Mouse (Mus musculus) adrenal gland, adult (tissue): ENCODE measurements around the gene Pakap.
A peak's percentile ranks its signal among the peaks of the same experiment; 100 is the strongest.

Experiments used
- DNase-seq, 2 experiments: peaks; one replicate each; pipeline ENCODE4 v3.0.0; 2022 to 2023; ENCODE audit warnings: low spot score in 1 of 2; ENCODE audit not compliant: inconsistent age in 2 of 2

Pakap gene

GRCm38 (mm10) chr4:57789118-57789517, 221.1 kb downstream of the Pakap start:
- no peak for DNase-seq

- DNase-seq, result no peak
Observed at GRCm38 (mm10) chr4:57793989-57794388, 226.0 kb downstream of the Pakap start.

GRCm38 (mm10) chr4:57794547-57794946, 226.6 kb downstream of the Pakap start:
- DNase-seq, result no peak

- peak in 1 of 2 experiments; percentile 67 for DNase-seq
Observed at GRCm38 (mm10) chr4:57797548-57798285, 229.7 kb downstream of the Pakap start.

GRCm38 (mm10) chr4:57798286-57799018, 230.5 kb downstream of the Pakap start:
- DNase-seq, result peak; percentile 88 to 95

- DNase-seq, result peak in 1 of 2 experiments; percentile 68
Observed at GRCm38 (mm10) chr4:57799297-57799696, 231.3 kb downstream of the Pakap start.

- peak in 1 of 2 experiments; percentile 65 for DNase-seq
Observed at GRCm38 (mm10) chr4:57801239-57801638, 233.3 kb downstream of the Pakap start.

GRCm38 (mm10) chr4:57801986-57802385, 234.0 kb downstream of the Pakap start:
- peak in 1 of 2 experiments; percentile 51 for DNase-seq

GRCm38 (mm10) chr4:57802411-57802810, 234.4 kb downstream of the Pakap start:
- peak; percentile 65 to 86 for DNase-seq

- peak; percentile 80 to 91 for DNase-seq
Observed at GRCm38 (mm10) chr4:57804902-57805301, 236.9 kb downstream of the Pakap start.

- no peak for DNase-seq
Observed at GRCm38 (mm10) chr4:57809449-57809848, 241.5 kb downstream of the Pakap start.

- no peak for DNase-seq
Observed at GRCm38 (mm10) chr4:57812075-57812474, 244.1 kb downstream of the Pakap start.

GRCm38 (mm10) chr4:57812916-57813575, 245.1 kb downstream of the Pakap start:
- peak in 1 of 2 experiments; percentile 64 for DNase-seq

GRCm38 (mm10) chr4:57813576-57813945, 245.6 kb downstream of the Pakap start:
- no peak for DNase-seq

- no peak for DNase-seq
Observed at GRCm38 (mm10) chr4:57815355-57815754, 247.4 kb downstream of the Pakap start.

- no peak for DNase-seq
Observed at GRCm38 (mm10) chr4:57816146-57816545, 248.2 kb downstream of the Pakap start.

- DNase-seq, result peak in 1 of 2 experiments; percentile 51
Observed at GRCm38 (mm10) chr4:57820839-57821374, 252.9 kb downstream of the Pakap start.

GRCm38 (mm10) chr4:57821556-57822356, 253.8 kb downstream of the Pakap start:
- peak in 1 of 2 experiments; percentile 72 for DNase-seq

- no peak for DNase-seq
Observed at GRCm38 (mm10) chr4:57822641-57823040, 254.7 kb downstream of the Pakap start.

- peak in 1 of 2 experiments; percentile 63 for DNase-seq
Observed at GRCm38 (mm10) chr4:57824626-57825240, 256.8 kb downstream of the Pakap start.
